In genomic region chr14:40958986-40959381, GRCm38 (mm10) we compare ENCODE assay signal across 7 mouse cellular contexts. TPM values are rescaled to one million over a fixed set of nuclear protein-coding genes. Genes with fewer than 3 reads are reported as not detected.
DNase-seq lines count a peak whose midpoint lies in the region; ATAC-seq lines count a peak whose summit lies in the region.

No protein-coding gene starts in this region.

- no peaks in the 10 kb centered on the region for H3K9me3 ChIP-seq in heart, embryonic 16.5 days (replicated peaks; ENCODE audit: control insufficient read depth, low read length)
- no peaks in the 10 kb centered on the region for H3K9me3 ChIP-seq in midbrain, embryonic 15.5 days

- H3K4me2 ChIP-seq in heart, embryonic 16.5 days (ENCODE audit: low read depth, low read length), result peak overlapping the region; percentile 18; the same call in 1 of the 2 replicates
- H3K4me2 ChIP-seq in midbrain, embryonic 15.5 days, result no peak overlapping the region

- peaks cover 65% of the 10 kb centered on the region for H3K4me1 ChIP-seq in heart, embryonic 16.5 days (ENCODE audit: control insufficient read depth, insufficient read depth, low read length)
- peaks cover 76% of the 10 kb centered on the region for H3K4me1 ChIP-seq in midbrain, embryonic 15.5 days

- H3K27ac ChIP-seq in heart, embryonic 16.5 days (ENCODE audit: low read length), result peak overlapping the region; percentile 85
- peak overlapping the region; percentile 53; the same call in 1 of the 2 replicates for H3K27ac ChIP-seq in midbrain, embryonic 15.5 days

- no peaks in the 10 kb centered on the region for H3K27me3 ChIP-seq in heart, embryonic 16.5 days (ENCODE audit: control insufficient read depth, insufficient read depth, low read length)
- H3K27me3 ChIP-seq in midbrain, embryonic 15.5 days (replicated peaks), result no peaks in the 10 kb centered on the region

- no peaks in the 10 kb centered on the region for H3K36me3 ChIP-seq in heart, embryonic 16.5 days (ENCODE audit: control insufficient read depth, insufficient read depth)
- no peaks in the 10 kb centered on the region for H3K36me3 ChIP-seq in midbrain, embryonic 15.5 days (replicated peaks)

- 58% methylated on average over 2 of the region's 2 CpGs for WGBS in heart, embryonic 16.5 days
- 49% methylated on average over 2 of the region's 2 CpGs for WGBS in midbrain, embryonic 15.5 days

- no peak overlapping the region for H3K4me3 ChIP-seq in heart, embryonic 16.5 days (ENCODE audit: low read length)
- no peak overlapping the region for H3K4me3 ChIP-seq in midbrain, embryonic 15.5 days

- no peak overlapping the region; the same call in 1 of the 2 replicates for H3K9ac ChIP-seq in heart, embryonic 16.5 days (ENCODE audit: low read length)
- H3K9ac ChIP-seq in midbrain, embryonic 15.5 days, result no peak overlapping the region

- peak; percentile 34 to 59 for DNase-seq in kidney, postnatal 4 days
- DNase-seq in cerebellum, adult 9-10 months, result no peak

- peak; percentile 62 for ATAC-seq in CD4-positive, CD25-positive, alpha-beta regulatory T cell, adult 4 months
- peak; percentile 68 for ATAC-seq in activated CD4-positive, CD25-positive, alpha-beta regulatory T cell, adult 4 months
- peak; percentile 14; the same call in 1 of the 2 replicates for ATAC-seq in heart, embryonic 16.5 days (replicated peaks; ENCODE audit: extremely low read depth, insufficient read depth, low FRiP score)
- ATAC-seq in midbrain, embryonic 15.5 days (replicated peaks), result no peak
- ATAC-seq in cerebellum, adult (ENCODE audit: insufficient number of reproducible peaks, low FRiP score, low TSS enrichment), result no peak

RNA-seq across cellular contexts. Expression of gene Tspan14, which starts 7.6 kb away (rescaled TPM):
- polyA plus RNA-seq in CD4-positive, CD25-positive, alpha-beta regulatory T cell, adult 4 months (2017; shearing (Covaris generic)), result 10 to 100 TPM; 62.4 to 88.4 TPM
- 10 to 100 TPM; 56.8 to 58.3 TPM for polyA plus RNA-seq in activated CD4-positive, CD25-positive, alpha-beta regulatory T cell, adult 4 months (2017; shearing (Covaris generic))
- polyA plus RNA-seq in heart, embryonic 16.5 days (2015; fragmentation: Nextera tagmentation; extraction: Ambion mirVana), result 44.4 and 46.1 TPM in 2 replicates
- 68.9 and 75.2 TPM in 2 replicates for polyA plus RNA-seq in midbrain, embryonic 15.5 days (2015; fragmentation: Nextera tagmentation; extraction: Ambion mirVana)

RNA-seq across cellular contexts. Expression of gene Fam213a, which starts 54.6 kb away (rescaled TPM):
- 10 to 100 TPM; 12.4 to 13.4 TPM for polyA plus RNA-seq in CD4-positive, CD25-positive, alpha-beta regulatory T cell, adult 4 months (2017; shearing (Covaris generic))
- 1 to 10 TPM; 8.5 to 9.2 TPM for polyA plus RNA-seq in activated CD4-positive, CD25-positive, alpha-beta regulatory T cell, adult 4 months (2017; shearing (Covaris generic))
- polyA plus RNA-seq in heart, embryonic 16.5 days (2015; fragmentation: Nextera tagmentation; extraction: Ambion mirVana), result 35.8 and 40.3 TPM in 2 replicates
- 85.6 and 88.5 TPM in 2 replicates for polyA plus RNA-seq in midbrain, embryonic 15.5 days (2015; fragmentation: Nextera tagmentation; extraction: Ambion mirVana)

Comparison
In these comparisons a context has a peak if more than half of its experiments do, and no peak if none do; other contexts are left out.
1. ATAC-seq: peak in CD4-positive, CD25-positive, alpha-beta regulatory T cell, adult 4 months (single experiment), activated CD4-positive, CD25-positive, alpha-beta regulatory T cell, adult 4 months (single experiment) and heart, embryonic 16.5 days (single experiment); none in midbrain, embryonic 15.5 days (single experiment) and cerebellum, adult (single experiment).